Mouse (Mus musculus) E14TG2a.4 (cell line): ENCODE measurements around the gene Gm6657.

Experiments
- CTCF ChIP-seq: conservative IDR thresholded peaks from 2 replicates; pipeline ENCODE4 v1.5.1; 2014; ENCODE audit warnings: low read length
- NANOG ChIP-seq: IDR thresholded peaks from 2 replicates; pipeline ENCODE4 v1.6.1; 2014; ENCODE audit warnings: borderline replicate concordance, low read length, mixed read lengths

GRCm38 (mm10) chr12:78249151-78249550, 55.1 kb downstream of the Gm6657 start:
- TF ChIP-seq CTCF (no peak), NANOG (no peak)
